Mouse (Mus musculus): ENCODE data around the gene Msh4. TPM values are rescaled to one million over a fixed set of nuclear protein-coding genes. Genes with fewer than 3 reads are reported as not detected.
"Not testable (repeated sequence)": the region's sequence is repeated elsewhere in the genome, so short reads cannot be mapped to it uniquely, and the experiment has no call there.

The Msh4 gene
- polyA plus RNA-seq, 1 experiment from 2014 or later, result 0.04 TPM

GRCm38 (mm10) chr3:153831014-153831872, 74.7 kb downstream of the Msh4 start:
- no peak overlapping the region for H3K4me2 ChIP-seq (replicated peaks; ENCODE audit: low read depth)
- ATAC-seq (ENCODE audit: low FRiP score, low TSS enrichment) (peak; percentile 39; the same call in 1 of the 2 replicates), DNase-seq (ENCODE audit: low spot score) (peak; percentile 32)
- H3K27me3 ChIP-seq (ENCODE audit: control insufficient read depth, insufficient read depth, low read length), result no peaks in the 10 kb centered on the region
- H3K9ac ChIP-seq (ENCODE audit: low read length), result no peak overlapping the region
- peak; percentile 70 for TF ChIP-seq CTCF (IDR thresholded peaks at IDR 0.05; ENCODE audit: low read depth)
- no peak for TF ChIP-seq EP300 (optimal IDR thresholded peaks at IDR 0.05)
- H3K4me3 ChIP-seq (ENCODE audit: low read depth, low read length), result no peak overlapping the region
- WGBS, result 71% methylated on average over 11 of the region's 11 CpGs
- H3K9me3 ChIP-seq (ENCODE audit: control insufficient read depth, low read length), result no peaks in the 10 kb centered on the region
- H3K4me1 ChIP-seq (replicated peaks; ENCODE audit: control insufficient read depth, insufficient read depth), result no peaks in the 10 kb centered on the region
- H3K27ac ChIP-seq (replicated peaks), result no peak overlapping the region
- no peaks in the 10 kb centered on the region for H3K36me3 ChIP-seq (ENCODE audit: control insufficient read depth, insufficient read depth, low read length)

- not testable (repeated sequence) for ATAC-seq (ENCODE audit: low FRiP score, low TSS enrichment); H3K4me1 ChIP-seq (replicated peaks; ENCODE audit: control insufficient read depth, insufficient read depth); H3K27me3 ChIP-seq (ENCODE audit: control insufficient read depth, insufficient read depth, low read length); H3K9ac ChIP-seq (ENCODE audit: low read length); H3K4me2 ChIP-seq (replicated peaks; ENCODE audit: low read depth); H3K4me3 ChIP-seq (ENCODE audit: low read depth, low read length); H3K27ac ChIP-seq (replicated peaks); H3K36me3 ChIP-seq (ENCODE audit: control insufficient read depth, insufficient read depth, low read length); DNase-seq (ENCODE audit: low spot score); H3K9me3 ChIP-seq (ENCODE audit: control insufficient read depth, low read length)
- 96% methylated on average over 3 of the region's 3 CpGs for WGBS
Observed at GRCm38 (mm10) chr3:153829788-153830187, 76.2 kb downstream of the Msh4 start.

DNA sequence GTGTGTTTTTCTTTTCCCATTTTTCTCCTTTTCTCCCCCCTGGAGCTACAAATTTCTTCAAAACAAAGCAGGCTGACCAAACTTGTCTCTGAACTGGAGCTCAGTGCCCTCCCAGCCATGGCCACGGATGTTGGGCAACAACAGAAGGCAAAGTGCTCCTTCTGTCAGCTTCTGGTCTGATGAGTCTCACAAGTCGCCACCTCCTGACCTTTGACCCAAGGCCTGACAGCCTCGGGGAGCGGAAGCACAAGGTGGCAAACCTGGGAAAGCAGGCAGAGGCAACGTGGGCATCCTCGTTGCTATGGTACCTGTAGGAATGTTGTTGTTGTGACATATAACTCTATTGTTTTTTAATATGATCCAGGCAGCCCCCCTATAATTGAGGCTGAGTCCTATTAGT, 79.3 kb downstream of the Msh4 start:
- TF ChIP-seq EP300 (optimal IDR thresholded peaks at IDR 0.05), result no peak
- TF ChIP-seq CTCF (IDR thresholded peaks at IDR 0.05; ENCODE audit: low read depth), result no peak
- H3K4me2 ChIP-seq (replicated peaks; ENCODE audit: low read depth), result no peak overlapping the region
- no peak overlapping the region for H3K9ac ChIP-seq (ENCODE audit: low read length)
- H3K27me3 ChIP-seq (ENCODE audit: control insufficient read depth, insufficient read depth, low read length), result no peaks in the 10 kb centered on the region
- no peak overlapping the region for H3K4me3 ChIP-seq (ENCODE audit: low read depth, low read length)
- H3K27ac ChIP-seq (replicated peaks), result no peak overlapping the region
- H3K4me1 ChIP-seq (replicated peaks; ENCODE audit: control insufficient read depth, insufficient read depth), result no peaks in the 10 kb centered on the region; the same call in 1 of the 2 replicates
- no peaks in the 10 kb centered on the region for H3K36me3 ChIP-seq (ENCODE audit: control insufficient read depth, insufficient read depth, low read length)
- 46% methylated on average over 6 of the region's 6 CpGs for WGBS
- no peak for DNase-seq (ENCODE audit: low spot score)
- no peaks in the 10 kb centered on the region for H3K9me3 ChIP-seq (ENCODE audit: control insufficient read depth, low read length)
- ATAC-seq (ENCODE audit: low FRiP score, low TSS enrichment), result no peak

DNA sequence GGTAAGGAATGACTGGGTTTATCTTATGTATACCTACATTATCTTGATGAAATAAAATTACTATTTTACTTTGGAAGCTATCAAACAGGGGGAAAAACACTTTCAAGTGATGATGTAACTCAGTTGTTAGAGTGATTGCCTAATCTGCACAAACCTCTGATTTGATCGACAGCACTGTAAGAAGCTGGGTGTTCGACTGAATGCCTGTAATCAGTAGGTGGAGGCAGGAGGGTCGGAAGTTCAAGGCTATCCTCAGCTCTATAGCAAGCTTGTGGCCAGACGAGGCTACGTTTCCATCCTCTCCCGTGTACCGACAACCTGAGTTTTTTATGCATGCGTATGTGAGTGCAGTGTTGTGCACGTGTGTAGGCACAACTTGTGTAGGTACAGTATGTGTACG, 80.7 kb downstream of the Msh4 start:
- no peaks in the 10 kb centered on the region for H3K27me3 ChIP-seq (ENCODE audit: control insufficient read depth, insufficient read depth, low read length)
- no peak overlapping the region for H3K9ac ChIP-seq (ENCODE audit: low read length)
- H3K4me2 ChIP-seq (replicated peaks; ENCODE audit: low read depth), result no peak overlapping the region
- 81% methylated on average over 10 of the region's 10 CpGs for WGBS
- H3K27ac ChIP-seq (replicated peaks), result no peak overlapping the region
- H3K9me3 ChIP-seq (ENCODE audit: control insufficient read depth, low read length), result no peaks in the 10 kb centered on the region
- no peaks in the 10 kb centered on the region; the same call in 1 of the 2 replicates for H3K4me1 ChIP-seq (replicated peaks; ENCODE audit: control insufficient read depth, insufficient read depth)
- H3K36me3 ChIP-seq (ENCODE audit: control insufficient read depth, insufficient read depth, low read length), result no peaks in the 10 kb centered on the region
- DNase-seq (ENCODE audit: low spot score), result no peak
- H3K4me3 ChIP-seq (ENCODE audit: low read depth, low read length), result no peak overlapping the region
- TF ChIP-seq CTCF (IDR thresholded peaks at IDR 0.05; ENCODE audit: low read depth) (no peak), EP300 (optimal IDR thresholded peaks at IDR 0.05) (no peak)
- no peak for ATAC-seq (ENCODE audit: low FRiP score, low TSS enrichment)

GRCm38 (mm10) chr3:153823671-153824515, 82.0 kb downstream of the Msh4 start:
- WGBS, result 39% methylated on average over 11 of the region's 11 CpGs
- Histone ChIP-seq H3K9me3 (ENCODE audit: control insufficient read depth, low read length) (no peaks in the 10 kb centered on the region), H3K27ac (replicated peaks) (no peak overlapping the region), H3K4me3 (ENCODE audit: low read depth, low read length) (no peak overlapping the region), H3K4me1 (replicated peaks; ENCODE audit: control insufficient read depth, insufficient read depth) (no peaks in the 10 kb centered on the region; the same call in 1 of the 2 replicates), H3K9ac (ENCODE audit: low read length) (no peak overlapping the region), H3K4me2 (replicated peaks; ENCODE audit: low read depth) (no peak overlapping the region), H3K36me3 (ENCODE audit: control insufficient read depth, insufficient read depth, low read length) (no peaks in the 10 kb centered on the region), H3K27me3 (ENCODE audit: control insufficient read depth, insufficient read depth, low read length) (no peaks in the 10 kb centered on the region)
- DNase-seq (ENCODE audit: low spot score) (no peak), ATAC-seq (ENCODE audit: low FRiP score, low TSS enrichment) (no peak)
- TF ChIP-seq EP300 (optimal IDR thresholded peaks at IDR 0.05), result no peak
- no peak for TF ChIP-seq CTCF (IDR thresholded peaks at IDR 0.05; ENCODE audit: low read depth)

Data from stomach, postnatal 0 days (tissue).